Mouse (Mus musculus) A20 (cell line): ENCODE data around the gene Ppp1r1b.

ENCODE experiments used
- DNase-seq: peaks from one replicate; pipeline ENCODE4 v3.0.0-alpha.2; 2011; ENCODE audit warnings: low read depth, low spot score

The Ppp1r1b gene

GRCm38 (mm10) chr11:98348083-98348961 lies at the start of gene Ppp1r1b:
Gene Ppp1r1b, plus strand, starts transcription at chr11:98348404.
- no peak for DNase-seq

- DNase-seq: no peak
Observed at GRCm38 (mm10) chr11:98298484-98299205, 49.6 kb upstream of the Ppp1r1b start.

GRCm38 (mm10) chr11:98313790-98314323 lies 34.3 kb upstream of the Ppp1r1b start:
- DNase-seq: peak; percentile 29

- no peak for DNase-seq
Observed at GRCm38 (mm10) chr11:98317479-98317878, 30.7 kb upstream of the Ppp1r1b start.

GRCm38 (mm10) chr11:98318421-98319116 lies 29.6 kb upstream of the Ppp1r1b start:
- DNase-seq: no peak

GRCm38 (mm10) chr11:98319120-98319519 lies 29.1 kb upstream of the Ppp1r1b start:
- DNase-seq: no peak

- no peak for DNase-seq
Observed at GRCm38 (mm10) chr11:98319544-98319943, 28.7 kb upstream of the Ppp1r1b start.

- DNase-seq: no peak
Observed at GRCm38 (mm10) chr11:98319944-98320343, 28.3 kb upstream of the Ppp1r1b start.

GRCm38 (mm10) chr11:98320381-98320780 lies 27.8 kb upstream of the Ppp1r1b start:
- DNase-seq: no peak

- DNase-seq: no peak
Observed at GRCm38 (mm10) chr11:98320806-98321676, 27.2 kb upstream of the Ppp1r1b start.

GRCm38 (mm10) chr11:98321677-98322003 lies 26.6 kb upstream of the Ppp1r1b start:
- no peak for DNase-seq

GRCm38 (mm10) chr11:98322159-98322558 lies 26.0 kb upstream of the Ppp1r1b start:
- no peak for DNase-seq

- DNase-seq: no peak
Observed at GRCm38 (mm10) chr11:98323136-98323866, 24.9 kb upstream of the Ppp1r1b start.

GRCm38 (mm10) chr11:98323933-98324332 lies 24.3 kb upstream of the Ppp1r1b start:
- DNase-seq: no peak

- no peak for DNase-seq
Observed at GRCm38 (mm10) chr11:98325191-98325820, 22.9 kb upstream of the Ppp1r1b start.

- DNase-seq: no peak
Observed at GRCm38 (mm10) chr11:98325821-98326218, 22.4 kb upstream of the Ppp1r1b start.

GRCm38 (mm10) chr11:98326741-98327135 lies 21.5 kb upstream of the Ppp1r1b start:
- DNase-seq: no peak

- no peak for DNase-seq
Observed at GRCm38 (mm10) chr11:98327136-98328030, 20.8 kb upstream of the Ppp1r1b start.

- no peak for DNase-seq
Observed at GRCm38 (mm10) chr11:98328031-98328370, 20.2 kb upstream of the Ppp1r1b start.
